Mouse (Mus musculus): ENCODE measurements around the gene Th.

GRCm38 (mm10) chr7:142956018-142956417 is 25.1 kb upstream of the Th start:
- TF ChIP-seq GATA1 (IDR thresholded peaks at IDR 0.05; ENCODE audit: borderline replicate concordance, low read length) (no peak), CTCF (IDR thresholded peaks at IDR 0.05; ENCODE audit: low read depth, low read length) (no peak)

All from G1E (cell line).